Mouse (Mus musculus): ENCODE measurements around the gene Pip5k1b.

DNA sequence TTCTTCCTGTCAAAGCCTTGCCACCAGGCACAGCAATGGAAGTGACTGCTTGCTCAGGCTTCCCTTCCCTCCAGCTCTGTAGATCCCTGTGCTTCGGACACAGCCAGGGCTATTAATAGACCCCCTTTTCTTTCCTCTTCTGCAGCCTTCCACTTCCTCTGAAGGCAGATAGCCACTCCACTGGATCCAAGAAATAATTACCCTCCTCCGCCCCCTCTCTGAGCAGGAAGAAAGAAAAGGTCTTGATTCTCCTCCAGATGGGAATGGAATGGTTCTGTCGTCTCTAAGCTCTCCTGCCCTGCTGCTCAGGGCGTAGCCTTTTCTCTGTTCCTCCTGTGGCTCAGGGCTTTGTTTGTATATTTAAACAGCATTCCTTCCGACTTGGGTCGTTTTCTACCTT, 303.8 kb downstream of the Pip5k1b start:
- no peak for TF ChIP-seq CTCF (IDR thresholded peaks at IDR 0.05; ENCODE audit: extremely low read depth, insufficient read depth, insufficient read length, insufficient replicate concordance)
- no peak for TF ChIP-seq POLR2A (IDR thresholded peaks at IDR 0.05; ENCODE audit: low read depth, low read length)

All from spleen, adult 2 months (tissue).